Mouse (Mus musculus) kidney, embryonic 14.5 days (tissue): ENCODE measurements around the gene Entpd2. TPM values are rescaled to one million over a fixed set of nuclear protein-coding genes. Genes with fewer than 3 reads are reported as not detected.
A peak's percentile ranks its signal among the peaks of the same experiment; 100 is the strongest.

Source experiments
- ATAC-seq: fragments of 200-750 bp; cut with Nextera tagmentation; 2 replicates; pipeline ENCODE4 v1.8.0; 2017; ENCODE audit warnings: moderate number of reproducible peaks, mild to moderate bottlenecking, moderate TSS enrichment, moderate library complexity; ENCODE audit not compliant: low FRiP score, low TSS enrichment
- H3K27ac ChIP-seq: fragments of 300-500 bp; sonication (generic); 2 replicates; pipeline ENCODE4 v1.5.1; 2014; ENCODE audit warnings: low read depth, mild to moderate bottlenecking, low read length, moderate library complexity, mixed read lengths
- H3K27me3 ChIP-seq: fragments of 300-500 bp; sonication (generic); 2 replicates; pipeline ENCODE4 v1.6.1; 2014; ENCODE audit warnings: mild to moderate bottlenecking, low read length; ENCODE audit not compliant: control insufficient read depth, insufficient read depth
- H3K36me3 ChIP-seq: fragments of 300-500 bp; sonication (generic); 2 replicates; pipeline ENCODE4 v1.6.1; 2014; ENCODE audit warnings: low read length, mixed read lengths; ENCODE audit not compliant: control insufficient read depth, insufficient read depth
- H3K4me1 ChIP-seq: fragments of 300-500 bp; sonication (generic); 2 replicates; pipeline ENCODE4 v1.6.1; 2014; ENCODE audit warnings: low read length, mixed read lengths; ENCODE audit not compliant: control insufficient read depth, insufficient read depth
- H3K4me2 ChIP-seq: fragments of 300-500 bp; sonication (generic); replicated peaks from 2 replicates; pipeline ENCODE4 v1.6.1; 2014; ENCODE audit warnings: low read depth, mild to moderate bottlenecking, low read length
- H3K4me3 ChIP-seq: fragments of 300-500 bp; sonication (generic); 2 replicates; pipeline ENCODE4 v1.5.1; 2014; ENCODE audit warnings: mild to moderate bottlenecking, low read length
- H3K9ac ChIP-seq: fragments of 300-500 bp; sonication (generic); 2 replicates; pipeline ENCODE4 v1.6.1; 2014; ENCODE audit warnings: low read depth, mild to moderate bottlenecking, low read length, moderate library complexity
- H3K9me3 ChIP-seq: fragments of 300-500 bp; sonication (generic); 2 replicates; pipeline ENCODE4 v1.6.1; 2016; ENCODE audit warnings: low read length; ENCODE audit not compliant: control insufficient read depth
- WGBS: fragments of 180-500 bp; shearing (Covaris S2); extraction: QIAGEN DNeasy Blood & Tissue Kit; methylation state at CpG from one replicate; pipeline ENCODE4 v1.1.7; 2014; 5-methylcytosine and 5-hydroxymethylcytosine counted together
- polyA plus RNA-seq: library from polyadenylated mRNA; unstranded; fragments of >200 nt; fragmentation: Nextera tagmentation; extraction: Ambion mirVana; gene quantifications from 2 replicates; pipeline ENCODE4 v1.2.1, GENCODE M21; 2014

Entpd2 gene
- polyA plus RNA-seq, 1 experiment from 2014 or later = 2.7 TPM

- H3K4me2 ChIP-seq = no peak overlapping the region
- peaks cover 7% of the 10 kb centered on the region for H3K27me3 ChIP-seq
- H3K4me3 ChIP-seq = no peak overlapping the region
- no peaks in the 10 kb centered on the region for H3K9me3 ChIP-seq
- H3K27ac ChIP-seq = no peak overlapping the region
- H3K4me1 ChIP-seq = no peaks in the 10 kb centered on the region
- no peak overlapping the region for H3K9ac ChIP-seq
- no peak for ATAC-seq
- 69% methylated on average over 1 of the region's 1 CpGs for WGBS
- no peaks in the 10 kb centered on the region for H3K36me3 ChIP-seq
Observed at GRCm38 (mm10) chr2:25423626-25424025, 28.0 kb downstream of the Entpd2 start.

DNA sequence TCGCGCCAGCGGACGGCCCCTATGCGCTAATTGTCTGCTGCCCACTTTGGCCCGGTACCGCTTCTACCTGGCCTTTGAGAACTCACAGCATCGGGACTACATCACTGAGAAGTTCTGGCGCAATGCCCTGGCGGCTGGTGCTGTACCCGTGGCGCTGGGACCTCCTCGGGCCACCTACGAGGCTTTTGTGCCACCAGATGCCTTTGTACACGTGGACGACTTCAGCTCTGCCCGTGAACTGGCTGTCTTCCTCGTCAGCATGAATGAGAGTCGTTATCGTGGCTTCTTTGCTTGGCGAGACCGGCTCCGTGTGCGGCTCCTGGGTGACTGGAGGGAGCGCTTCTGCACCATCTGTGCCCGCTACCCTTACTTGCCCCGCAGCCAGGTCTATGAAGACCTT, 29.8 kb downstream of the Entpd2 start:
- Histone ChIP-seq H3K27ac (no peak overlapping the region), H3K9ac (no peak overlapping the region), H3K4me1 (peaks cover 10% of the 10 kb centered on the region; the same call in 1 of the 2 replicates), H3K4me3 (no peak overlapping the region), H3K9me3 (no peaks in the 10 kb centered on the region), H3K36me3 (no peaks in the 10 kb centered on the region), H3K27me3 (peaks cover 7% of the 10 kb centered on the region), H3K4me2 (no peak overlapping the region)
- ATAC-seq = no peak
- 60% methylated on average over 27 of the region's 27 CpGs for WGBS

GRCm38 (mm10) chr2:25426721-25427191, 31.1 kb downstream of the Entpd2 start:
- Histone ChIP-seq H3K36me3 (no peaks in the 10 kb centered on the region), H3K9me3 (no peaks in the 10 kb centered on the region), H3K4me3 (no peak overlapping the region), H3K27me3 (peaks cover 7% of the 10 kb centered on the region), H3K4me2 (no peak overlapping the region), H3K4me1 (peaks cover 16% of the 10 kb centered on the region), H3K9ac (no peak overlapping the region), H3K27ac (no peak overlapping the region)
- ATAC-seq = no peak
- 35% methylated on average over 5 of the region's 5 CpGs for WGBS

- ATAC-seq = no peak
- no peaks in the 10 kb centered on the region for H3K9me3 ChIP-seq
- no peak overlapping the region for H3K4me2 ChIP-seq
- H3K27ac ChIP-seq = no peak overlapping the region
- H3K4me1 ChIP-seq = peaks cover 16% of the 10 kb centered on the region
- H3K9ac ChIP-seq = no peak overlapping the region
- 90% methylated on average over 5 of the region's 5 CpGs for WGBS
- no peak overlapping the region for H3K4me3 ChIP-seq
- peaks cover 7% of the 10 kb centered on the region for H3K27me3 ChIP-seq
- no peaks in the 10 kb centered on the region for H3K36me3 ChIP-seq
Observed at GRCm38 (mm10) chr2:25427256-25427655, 31.6 kb downstream of the Entpd2 start.

- peak; percentile 86 for ATAC-seq
- Histone ChIP-seq H3K27me3 (peaks cover 7% of the 10 kb centered on the region), H3K9me3 (no peaks in the 10 kb centered on the region), H3K4me1 (peaks cover 16% of the 10 kb centered on the region), H3K4me3 (peak within 1 kb of the TSS; percentile 75), H3K4me2 (peak within 1 kb of the TSS; percentile 94), H3K9ac (peak within 1 kb of the TSS; percentile 84), H3K27ac (peak within 1 kb of the TSS; percentile 62; the same call in 1 of the 2 replicates), H3K36me3 (no peaks in the 10 kb centered on the region)
- WGBS = under 1% methylated on average over 54 of the region's 89 CpGs
Observed at GRCm38 (mm10) chr2:25428442-25429236, 33.0 kb downstream of the Entpd2 start, which contains the start of gene Abca2. Gene Abca2, plus strand, starts transcription at chr2:25428703.

GRCm38 (mm10) chr2:25429435-25430180, 33.9 kb downstream of the Entpd2 start:
- 65% methylated on average over 5 of the region's 5 CpGs for WGBS
- Histone ChIP-seq H3K27ac (no peak overlapping the region), H3K27me3 (peaks cover 6% of the 10 kb centered on the region), H3K4me3 (peak overlapping the region; percentile 75), H3K4me2 (peak overlapping the region; percentile 94), H3K9ac (peak overlapping the region; percentile 84), H3K36me3 (no peaks in the 10 kb centered on the region), H3K9me3 (no peaks in the 10 kb centered on the region), H3K4me1 (peaks cover 16% of the 10 kb centered on the region)
- ATAC-seq = no peak

DNA sequence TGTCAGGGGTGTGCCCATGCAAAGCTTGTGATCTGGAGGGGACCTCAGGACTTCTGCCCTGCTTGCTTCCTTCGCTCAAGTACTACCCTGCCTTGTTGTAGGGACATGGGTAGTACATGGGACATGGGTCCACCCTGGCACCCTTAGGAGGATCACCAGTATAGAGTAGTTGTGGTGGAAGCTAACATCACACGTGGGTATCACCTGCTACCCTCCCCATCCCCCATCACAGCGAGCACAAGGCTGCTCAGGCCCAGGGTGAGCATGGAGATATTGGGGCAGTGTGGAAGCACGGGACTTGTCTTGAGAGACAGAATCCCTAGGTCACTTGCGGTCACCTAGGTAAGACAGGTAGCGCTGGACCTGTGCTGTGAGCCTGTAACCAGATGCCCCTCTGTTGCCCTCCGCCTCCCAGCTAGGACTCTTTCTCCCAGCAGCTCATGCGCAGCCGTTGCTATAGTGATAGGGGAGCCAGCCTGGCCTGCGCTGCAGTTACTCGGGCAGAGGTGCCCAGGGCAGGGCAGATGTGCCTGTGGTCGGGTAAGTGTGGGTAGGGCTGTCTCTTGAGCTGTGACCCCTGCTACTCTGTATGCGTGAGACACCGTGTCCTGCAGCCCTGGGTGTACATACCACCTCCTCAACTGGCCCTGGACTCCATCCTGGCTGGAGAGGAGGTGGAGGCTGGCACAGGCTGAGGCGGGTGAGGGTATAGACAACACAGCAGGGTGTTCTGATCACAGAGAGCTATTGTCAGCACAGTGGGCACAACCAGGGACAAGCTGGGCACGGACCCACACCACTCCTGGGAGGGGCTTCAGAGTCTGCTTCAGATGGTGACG, 34.9 kb downstream of the Entpd2 start:
- no peaks in the 10 kb centered on the region; the same call in 1 of the 2 replicates for H3K27me3 ChIP-seq
- peaks cover 16% of the 10 kb centered on the region for H3K4me1 ChIP-seq
- H3K4me3 ChIP-seq = no peak overlapping the region
- peak; percentile 60 for ATAC-seq
- 0 out of 2 replicates have a peak overlapping the region, but pooled peaks have one; percentile 11 for H3K4me2 ChIP-seq
- no peaks in the 10 kb centered on the region for H3K9me3 ChIP-seq
- H3K27ac ChIP-seq = no peak overlapping the region
- no peaks in the 10 kb centered on the region for H3K36me3 ChIP-seq
- 53% methylated on average over 17 of the region's 17 CpGs for WGBS
- no peak overlapping the region for H3K9ac ChIP-seq

- Histone ChIP-seq H3K4me3 (no peak overlapping the region), H3K36me3 (0 out of 2 replicates have a peak, but pooled peaks cover 3% of the 10 kb centered on the region), H3K4me2 (0 out of 2 replicates have a peak overlapping the region, but pooled peaks have one; percentile 6), H3K9me3 (no peaks in the 10 kb centered on the region), H3K4me1 (peaks cover 16% of the 10 kb centered on the region), H3K27me3 (no peaks in the 10 kb centered on the region; the same call in 1 of the 2 replicates), H3K27ac (no peak overlapping the region), H3K9ac (no peak overlapping the region)
- 67% methylated on average over 6 of the region's 6 CpGs for WGBS
- ATAC-seq = no peak
Observed at GRCm38 (mm10) chr2:25431308-25431855, 35.7 kb downstream of the Entpd2 start.
